Mouse (Mus musculus) erythroblast, embryonic 14.5 days (primary cell): Measurements from ENCODE around the gene Anxa11.

ENCODE experiments used
- GATA1 ChIP-seq: IDR thresholded peaks from 2 replicates; pipeline ENCODE4 v1.6.1; 2012; ENCODE audit warnings: low read length, inconsistent platforms, mixed read lengths
- TAL1 ChIP-seq: IDR thresholded peaks from 3 replicates; pipeline ENCODE4 v1.6.1; 2012; ENCODE audit warnings: low read length, inconsistent platforms, mixed read lengths

DNA sequence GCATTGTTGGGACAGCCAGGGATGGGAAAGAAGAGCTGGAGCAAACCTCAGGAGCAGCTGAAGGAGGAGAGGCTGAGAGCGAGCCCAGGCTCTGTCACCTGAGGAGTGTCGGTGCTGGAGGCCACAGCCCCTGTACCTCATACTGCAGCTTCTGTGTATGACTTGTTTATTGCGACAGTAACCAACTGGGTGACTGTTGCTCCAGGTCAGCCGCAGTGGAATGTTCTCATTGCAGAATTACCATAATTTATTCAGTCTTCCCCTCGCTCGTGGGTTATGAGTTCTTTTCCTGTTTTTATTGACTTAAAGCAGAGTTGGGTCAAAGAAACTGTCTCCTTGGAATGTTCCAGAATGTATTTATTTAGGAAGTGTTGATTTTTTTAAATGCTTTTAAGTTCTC lies 6.3 kb downstream of the Anxa11 start:
- TF ChIP-seq GATA1 (no peak), TAL1 (no peak)
